Mouse (Mus musculus): ENCODE data around the gene Noct.

Noct gene

GRCm38 (mm10) chr3:51219213-51219612, 5.0 kb upstream of the Noct start:
- no peaks in the 10 kb centered on the region for H3K27me3 ChIP-seq (ENCODE audit: control insufficient read depth, insufficient read depth, low read length, poor library complexity, severe bottlenecking)
- DNase-seq (ENCODE audit: low read depth, low spot score) = no peak
- H3K36me3 ChIP-seq (ENCODE audit: control insufficient read depth, insufficient read depth, low read length, poor library complexity, severe bottlenecking) = no peaks in the 10 kb centered on the region

- DNase-seq (ENCODE audit: low read depth, low spot score) = no peak
- Histone ChIP-seq H3K27me3 (ENCODE audit: control insufficient read depth, insufficient read depth, low read length, poor library complexity, severe bottlenecking) (no peaks in the 10 kb centered on the region), H3K36me3 (ENCODE audit: control insufficient read depth, insufficient read depth, low read length, poor library complexity, severe bottlenecking) (no peaks in the 10 kb centered on the region)
Measured at GRCm38 (mm10) chr3:51220846-51221245, 3.4 kb upstream of the Noct start.

GRCm38 (mm10) chr3:51221847-51222246, 2.4 kb upstream of the Noct start:
- Histone ChIP-seq H3K27me3 (ENCODE audit: control insufficient read depth, insufficient read depth, low read length, poor library complexity, severe bottlenecking) (no peaks in the 10 kb centered on the region), H3K36me3 (ENCODE audit: control insufficient read depth, insufficient read depth, low read length, poor library complexity, severe bottlenecking) (no peaks in the 10 kb centered on the region)
- no peak for DNase-seq (ENCODE audit: low read depth, low spot score)

GRCm38 (mm10) chr3:51222302-51222701, 1.9 kb upstream of the Noct start:
- DNase-seq (ENCODE audit: low read depth, low spot score) = no peak
- no peaks in the 10 kb centered on the region for H3K27me3 ChIP-seq (ENCODE audit: control insufficient read depth, insufficient read depth, low read length, poor library complexity, severe bottlenecking)
- H3K36me3 ChIP-seq (ENCODE audit: control insufficient read depth, insufficient read depth, low read length, poor library complexity, severe bottlenecking) = no peaks in the 10 kb centered on the region

GRCm38 (mm10) chr3:51222834-51223460, 1.3 kb upstream of the Noct start:
- no peaks in the 10 kb centered on the region for H3K36me3 ChIP-seq (ENCODE audit: control insufficient read depth, insufficient read depth, low read length, poor library complexity, severe bottlenecking)
- no peak for DNase-seq (ENCODE audit: low read depth, low spot score)

GRCm38 (mm10) chr3:51223556-51223955, 691 bp upstream of the Noct start:
- Histone ChIP-seq H3K36me3 (ENCODE audit: control insufficient read depth, insufficient read depth, low read length, poor library complexity, severe bottlenecking) (no peaks in the 10 kb centered on the region), H3K27me3 (ENCODE audit: control insufficient read depth, insufficient read depth, low read length, poor library complexity, severe bottlenecking) (no peaks in the 10 kb centered on the region)
- DNase-seq (ENCODE audit: low read depth, low spot score) = no peak

More at GRCm38 (mm10) chr3:51222834-51223460, 1.3 kb upstream of the Noct start:
- H3K27me3 ChIP-seq (ENCODE audit: control insufficient read depth, insufficient read depth, low read length, poor library complexity, severe bottlenecking) = no peaks in the 10 kb centered on the region

GRCm38 (mm10) chr3:51225226-51225750, 1.0 kb downstream of the Noct start:
- Histone ChIP-seq H3K27me3 (ENCODE audit: control insufficient read depth, insufficient read depth, low read length, poor library complexity, severe bottlenecking) (no peaks in the 10 kb centered on the region), H3K36me3 (ENCODE audit: control insufficient read depth, insufficient read depth, low read length, poor library complexity, severe bottlenecking) (no peaks in the 10 kb centered on the region)
- DNase-seq (ENCODE audit: low read depth, low spot score) = no peak

GRCm38 (mm10) chr3:51225979-51226378, 1.7 kb downstream of the Noct start:
- Histone ChIP-seq H3K27me3 (ENCODE audit: control insufficient read depth, insufficient read depth, low read length, poor library complexity, severe bottlenecking) (no peaks in the 10 kb centered on the region), H3K36me3 (ENCODE audit: control insufficient read depth, insufficient read depth, low read length, poor library complexity, severe bottlenecking) (no peaks in the 10 kb centered on the region)
- no peak for DNase-seq (ENCODE audit: low read depth, low spot score)

- DNase-seq (ENCODE audit: low read depth, low spot score) = no peak
- Histone ChIP-seq H3K36me3 (ENCODE audit: control insufficient read depth, insufficient read depth, low read length, poor library complexity, severe bottlenecking) (no peaks in the 10 kb centered on the region), H3K27me3 (ENCODE audit: control insufficient read depth, insufficient read depth, low read length, poor library complexity, severe bottlenecking) (no peaks in the 10 kb centered on the region)
Measured at GRCm38 (mm10) chr3:51226601-51227000, 2.4 kb downstream of the Noct start.

- Histone ChIP-seq H3K36me3 (ENCODE audit: control insufficient read depth, insufficient read depth, low read length, poor library complexity, severe bottlenecking) (no peaks in the 10 kb centered on the region), H3K27me3 (ENCODE audit: control insufficient read depth, insufficient read depth, low read length, poor library complexity, severe bottlenecking) (no peaks in the 10 kb centered on the region)
- DNase-seq (ENCODE audit: low read depth, low spot score) = peak; percentile 52
Measured at GRCm38 (mm10) chr3:51228038-51228820, 4.0 kb downstream of the Noct start.

- Histone ChIP-seq H3K36me3 (ENCODE audit: control insufficient read depth, insufficient read depth, low read length, poor library complexity, severe bottlenecking) (no peaks in the 10 kb centered on the region), H3K27me3 (ENCODE audit: control insufficient read depth, insufficient read depth, low read length, poor library complexity, severe bottlenecking) (no peaks in the 10 kb centered on the region)
- no peak for DNase-seq (ENCODE audit: low read depth, low spot score)
Measured at GRCm38 (mm10) chr3:51228821-51229205, 4.6 kb downstream of the Noct start.

- no peak for DNase-seq (ENCODE audit: low read depth, low spot score)
- Histone ChIP-seq H3K27me3 (ENCODE audit: control insufficient read depth, insufficient read depth, low read length, poor library complexity, severe bottlenecking) (no peaks in the 10 kb centered on the region), H3K36me3 (ENCODE audit: control insufficient read depth, insufficient read depth, low read length, poor library complexity, severe bottlenecking) (no peaks in the 10 kb centered on the region)
Measured at GRCm38 (mm10) chr3:51229226-51229625, 5.0 kb downstream of the Noct start.

- no peaks in the 10 kb centered on the region for H3K36me3 ChIP-seq (ENCODE audit: control insufficient read depth, insufficient read depth, low read length, poor library complexity, severe bottlenecking)
- DNase-seq (ENCODE audit: low read depth, low spot score) = no peak
- H3K27me3 ChIP-seq (ENCODE audit: control insufficient read depth, insufficient read depth, low read length, poor library complexity, severe bottlenecking) = no peaks in the 10 kb centered on the region
Measured at GRCm38 (mm10) chr3:51230146-51230835, 6.0 kb downstream of the Noct start.

- H3K36me3 ChIP-seq (ENCODE audit: control insufficient read depth, insufficient read depth, low read length, poor library complexity, severe bottlenecking) = no peaks in the 10 kb centered on the region
- DNase-seq (ENCODE audit: low read depth, low spot score) = no peak
- H3K27me3 ChIP-seq (ENCODE audit: control insufficient read depth, insufficient read depth, low read length, poor library complexity, severe bottlenecking) = no peaks in the 10 kb centered on the region
Measured at GRCm38 (mm10) chr3:51230886-51231285, 6.6 kb downstream of the Noct start.

GRCm38 (mm10) chr3:51231499-51231898, 7.3 kb downstream of the Noct start:
- H3K27me3 ChIP-seq (ENCODE audit: control insufficient read depth, insufficient read depth, low read length, poor library complexity, severe bottlenecking) = no peaks in the 10 kb centered on the region
- no peak for DNase-seq (ENCODE audit: low read depth, low spot score)
- H3K36me3 ChIP-seq (ENCODE audit: control insufficient read depth, insufficient read depth, low read length, poor library complexity, severe bottlenecking) = no peaks in the 10 kb centered on the region

All from splenic B cell, adult 2 months (primary cell).